Mouse (Mus musculus) lung, embryonic 15.5 days (tissue): ENCODE data around the gene Cyp2b23. TPM values are rescaled to one million over a fixed set of nuclear protein-coding genes. Genes with fewer than 3 reads are reported as not detected.
"Not testable (repeated sequence)": the region's sequence is repeated elsewhere in the genome, so short reads cannot be mapped to it uniquely, and the experiment has no call there.

Source experiments
- ATAC-seq: fragments of 200-750 bp; cut with Nextera tagmentation; 2 replicates; pipeline ENCODE4 v1.8.0; 2017; ENCODE audit warnings: moderate number of reproducible peaks, borderline replicate concordance; ENCODE audit not compliant: low FRiP score, low TSS enrichment; ENCODE audit errors: extremely low read depth
- H3K27ac ChIP-seq: fragments of 300-500 bp; sonication (generic); 2 replicates; pipeline ENCODE4 v1.5.1; 2015; ENCODE audit warnings: moderate library complexity, mild to moderate bottlenecking, inconsistent platforms
- H3K27me3 ChIP-seq: fragments of 300-500 bp; sonication (generic); 2 replicates; pipeline ENCODE4 v1.6.1; 2015; ENCODE audit warnings: inconsistent platforms
- H3K36me3 ChIP-seq: fragments of 300-500 bp; sonication (generic); 2 replicates; pipeline ENCODE4 v1.6.1; 2015; ENCODE audit warnings: inconsistent platforms
- H3K4me1 ChIP-seq: fragments of 300-500 bp; sonication (generic); 2 replicates; pipeline ENCODE4 v1.6.1; 2015; ENCODE audit warnings: inconsistent platforms
- H3K4me2 ChIP-seq: fragments of 300-500 bp; sonication (generic); 2 replicates; pipeline ENCODE4 v1.6.1; 2015; ENCODE audit warnings: inconsistent platforms, mild to moderate bottlenecking, moderate library complexity
- H3K4me3 ChIP-seq: fragments of 300-500 bp; sonication (generic); 2 replicates; pipeline ENCODE4 v1.5.1; 2015; ENCODE audit warnings: mild to moderate bottlenecking, inconsistent platforms
- H3K9ac ChIP-seq: fragments of 300-500 bp; sonication (generic); 2 replicates; pipeline ENCODE4 v1.6.1; 2015; ENCODE audit warnings: inconsistent platforms
- H3K9me3 ChIP-seq: fragments of 300-500 bp; sonication (generic); 2 replicates; pipeline ENCODE4 v1.6.1; 2016; ENCODE audit warnings: inconsistent platforms
- WGBS: fragments of 180-500 bp; shearing (Covaris S2); methylation state at CpG from one replicate; pipeline ENCODE4 v1.1.7; 2015; 5-methylcytosine and 5-hydroxymethylcytosine counted together
- polyA plus RNA-seq: library from polyadenylated mRNA; unstranded; fragments of >200 nt; fragmentation: Nextera tagmentation; extraction: Ambion mirVana; gene quantifications from 2 replicates; pipeline ENCODE4 v1.2.1, GENCODE M21; 2015

Cyp2b23 gene
- not detected in 2 replicates for polyA plus RNA-seq

GRCm38 (mm10) chr7:26686337-26686736 lies at the start of gene Cyp2b23:
Gene Cyp2b23 (minus strand): TSS chr7:26686437.
- Histone ChIP-seq H3K27ac (no peak within 1 kb of the TSS), H3K9me3 (no peaks in the 10 kb centered on the region), H3K36me3 (no peaks in the 10 kb centered on the region), H3K9ac (no peak within 1 kb of the TSS), H3K4me1 (no peaks in the 10 kb centered on the region), H3K4me3 (no peak within 1 kb of the TSS), H3K27me3 (no peaks in the 10 kb centered on the region), H3K4me2 (no peak within 1 kb of the TSS)
- ATAC-seq: no peak
- 64% methylated on average over 4 of the region's 4 CpGs for WGBS

- H3K4me1 ChIP-seq: no peaks in the 10 kb centered on the region
- no peak overlapping the region for H3K27ac ChIP-seq
- H3K9ac ChIP-seq: no peak overlapping the region
- no peak overlapping the region for H3K4me2 ChIP-seq
- no peak overlapping the region for H3K4me3 ChIP-seq
- H3K9me3 ChIP-seq: no peaks in the 10 kb centered on the region
- 78% methylated on average over 11 of the region's 11 CpGs for WGBS
- ATAC-seq: no peak
- no peaks in the 10 kb centered on the region for H3K27me3 ChIP-seq
- H3K36me3 ChIP-seq: no peaks in the 10 kb centered on the region
Observed at GRCm38 (mm10) chr7:26711061-26711460, 24.8 kb upstream of the Cyp2b23 start.

- Histone ChIP-seq H3K27ac (no peak overlapping the region), H3K9ac (no peak overlapping the region), H3K4me1 (no peaks in the 10 kb centered on the region), H3K9me3 (no peaks in the 10 kb centered on the region), H3K36me3 (no peaks in the 10 kb centered on the region), H3K27me3 (no peaks in the 10 kb centered on the region), H3K4me2 (no peak overlapping the region), H3K4me3 (no peak overlapping the region)
- WGBS: 30% methylated on average over 11 of the region's 11 CpGs
- ATAC-seq: no peak
Observed at GRCm38 (mm10) chr7:26707061-26707460, 20.8 kb upstream of the Cyp2b23 start.

- not testable (repeated sequence) for H3K9me3 ChIP-seq, H3K27ac ChIP-seq, H3K4me2 ChIP-seq, H3K4me3 ChIP-seq, ATAC-seq, H3K9ac ChIP-seq, H3K27me3 ChIP-seq, H3K36me3 ChIP-seq, H3K4me1 ChIP-seq
- WGBS: 58% methylated on average over 6 of the region's 6 CpGs
Observed at GRCm38 (mm10) chr7:26706191-26706590, 20.0 kb upstream of the Cyp2b23 start.

- no peaks in the 10 kb centered on the region for H3K27me3 ChIP-seq
- no peak overlapping the region for H3K9ac ChIP-seq
- H3K36me3 ChIP-seq: no peaks in the 10 kb centered on the region
- H3K4me3 ChIP-seq: no peak overlapping the region
- 72% methylated on average over 4 of the region's 4 CpGs for WGBS
- no peak for ATAC-seq
- no peak overlapping the region for H3K4me2 ChIP-seq
- no peaks in the 10 kb centered on the region for H3K9me3 ChIP-seq
- H3K27ac ChIP-seq: no peak overlapping the region
- H3K4me1 ChIP-seq: no peaks in the 10 kb centered on the region
Observed at GRCm38 (mm10) chr7:26700151-26700550, 13.9 kb upstream of the Cyp2b23 start.

- WGBS: 59% methylated on average over 2 of the region's 2 CpGs
- Histone ChIP-seq H3K4me1 (no peaks in the 10 kb centered on the region), H3K9ac (no peak overlapping the region), H3K9me3 (no peaks in the 10 kb centered on the region), H3K27ac (no peak overlapping the region), H3K4me2 (no peak overlapping the region), H3K27me3 (no peaks in the 10 kb centered on the region), H3K36me3 (no peaks in the 10 kb centered on the region), H3K4me3 (no peak overlapping the region)
- no peak for ATAC-seq
Observed at GRCm38 (mm10) chr7:26685713-26686112, 524 bp downstream of the Cyp2b23 start.

- H3K9me3 ChIP-seq, H3K27me3 ChIP-seq, H3K4me3 ChIP-seq, H3K4me1 ChIP-seq, H3K27ac ChIP-seq, H3K36me3 ChIP-seq, ATAC-seq, H3K9ac ChIP-seq, H3K4me2 ChIP-seq: not testable (repeated sequence)
- 24% methylated on average over 2 of the region's 2 CpGs for WGBS
Observed at GRCm38 (mm10) chr7:26667466-26667865, 18.8 kb downstream of the Cyp2b23 start.

- H3K9ac ChIP-seq: no peak overlapping the region
- no peak overlapping the region for H3K4me3 ChIP-seq
- no peak overlapping the region for H3K4me2 ChIP-seq
- peaks cover 2% of the 10 kb centered on the region; the same call in 1 of the 2 replicates for H3K9me3 ChIP-seq
- no peak overlapping the region for H3K27ac ChIP-seq
- WGBS: 82% methylated on average over 5 of the region's 5 CpGs
- H3K27me3 ChIP-seq: no peaks in the 10 kb centered on the region
- ATAC-seq: no peak
- H3K4me1 ChIP-seq: no peaks in the 10 kb centered on the region
- H3K36me3 ChIP-seq: no peaks in the 10 kb centered on the region
Observed at GRCm38 (mm10) chr7:26666011-26666410, 20.2 kb downstream of the Cyp2b23 start.

- not testable (repeated sequence) for H3K9ac ChIP-seq, ATAC-seq, H3K27ac ChIP-seq, H3K4me1 ChIP-seq, H3K36me3 ChIP-seq, H3K27me3 ChIP-seq, H3K9me3 ChIP-seq, H3K4me3 ChIP-seq, H3K4me2 ChIP-seq
- WGBS: 80% methylated on average over 1 of the region's 1 CpGs
Observed at GRCm38 (mm10) chr7:26618364-26618763, 67.9 kb downstream of the Cyp2b23 start, which contains the start of gene Vmn1r185. Gene Vmn1r185 (minus strand): TSS chr7:26618464.

Other genes with a start within 250 kb of the Cyp2b23 start
- not detected in 2 replicates for gene Nlrp9a, start 151.4 kb downstream of the Cyp2b23 start, polyA plus RNA-seq
- gene Vmn1r185, start 68.0 kb downstream of the Cyp2b23 start, polyA plus RNA-seq: not detected in 2 replicates
- not detected in 2 replicates for gene Cyp2b19, start 70.7 kb upstream of the Cyp2b23 start, polyA plus RNA-seq
- not detected in 2 replicates for gene Cyp2g1, start 122.5 kb upstream of the Cyp2b23 start, polyA plus RNA-seq
- gene Cyp2a5, start 148.9 kb upstream of the Cyp2b23 start, polyA plus RNA-seq: 0.11 and 0.19 TPM in 2 replicates